Mouse (Mus musculus): ENCODE results near the gene Phkb. TPM values are rescaled to one million over a fixed set of nuclear protein-coding genes. Genes with fewer than 3 reads are reported as not detected.
"Not testable (repeated sequence)": the region's sequence is repeated elsewhere in the genome, so short reads cannot be mapped to it uniquely, and the experiment has no call there.

Phkb gene
- 39.0 and 51.9 TPM in 2 replicates for polyA plus RNA-seq (2014; fragmentation: Nextera tagmentation; extraction: Ambion mirVana)

DNA sequence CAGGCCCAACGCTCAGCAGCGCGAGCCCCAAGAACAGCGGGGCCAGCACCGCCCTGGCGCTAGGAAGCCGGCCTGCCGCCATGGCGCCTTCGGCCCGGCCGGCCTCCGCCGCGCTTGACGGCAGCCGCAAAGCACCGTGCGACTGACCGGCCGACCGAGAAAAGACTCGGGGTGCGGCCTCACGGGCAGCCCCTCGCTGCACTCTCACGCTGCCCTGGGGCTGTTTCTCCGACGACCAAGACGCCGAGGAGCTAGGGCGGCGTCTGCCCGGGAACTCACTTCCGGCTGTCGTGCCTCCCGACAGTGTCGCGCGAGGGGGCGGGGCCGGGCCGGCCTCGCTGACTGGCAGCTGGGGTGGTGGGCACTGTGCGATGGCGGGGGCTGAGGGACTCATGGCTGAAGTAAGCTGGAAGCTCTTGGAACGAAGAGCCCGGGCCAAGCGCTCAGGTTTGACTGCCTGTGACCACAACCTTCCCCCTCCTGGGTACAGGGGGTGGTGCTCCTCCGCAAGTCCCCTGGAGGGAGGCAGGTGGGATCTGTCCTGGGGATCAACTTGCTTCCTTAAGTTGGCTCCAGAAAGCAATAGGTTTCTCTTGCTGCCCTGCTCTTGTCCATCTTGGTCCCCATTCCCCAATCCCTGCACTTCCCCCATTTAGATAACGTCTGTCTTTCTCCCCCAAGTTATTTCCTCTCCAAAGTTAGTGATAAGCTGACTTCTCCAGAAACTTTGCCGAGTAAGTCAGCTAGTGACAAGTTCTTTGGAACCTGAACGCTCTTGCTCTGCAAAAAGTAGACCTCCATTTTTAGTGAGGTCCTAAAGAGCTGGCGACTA, at the start of gene Phkb, which contains the start of gene Itfg1:
Phkb (plus strand) TSS at position 303 of the 832 bp plus-strand sequence.
Itfg1 (minus strand) TSS at position 265 of the 832 bp plus-strand sequence.
- no peaks in the 10 kb centered on the region; the same call in 1 of the 2 replicates for H3K36me3 ChIP-seq (ENCODE audit: control insufficient read depth, insufficient read depth, low read length)
- H3K9ac ChIP-seq (ENCODE audit: low read length), result peak within 1 kb of the TSS; percentile 96
- H3K27me3 ChIP-seq (ENCODE audit: control insufficient read depth, insufficient read depth, low read length), result no peaks in the 10 kb centered on the region
- peak within 1 kb of the TSS; percentile 92 for H3K27ac ChIP-seq (ENCODE audit: low read depth, low read length)
- no peaks in the 10 kb centered on the region for H3K9me3 ChIP-seq (ENCODE audit: control insufficient read depth, low read length)
- peak within 1 kb of the TSS; percentile 84 for H3K4me3 ChIP-seq (ENCODE audit: low read depth, low read length)
- no peaks in the 10 kb centered on the region; the same call in 1 of the 2 replicates for H3K4me1 ChIP-seq (replicated peaks; ENCODE audit: control insufficient read depth, insufficient read depth, low read length)
- DNase-seq (ENCODE audit: low spot score), result peak; percentile 96
- ATAC-seq (replicated peaks; ENCODE audit: low FRiP score), result peak; percentile 99
- peak within 1 kb of the TSS; percentile 56 for H3K4me2 ChIP-seq (ENCODE audit: low read depth, low read length, severe bottlenecking)
- WGBS, result under 1% methylated on average over 54 of the region's 54 CpGs

- H3K4me3 ChIP-seq (ENCODE audit: low read depth, low read length); H3K4me2 ChIP-seq (ENCODE audit: low read depth, low read length, severe bottlenecking); H3K9ac ChIP-seq (ENCODE audit: low read length); ATAC-seq (replicated peaks; ENCODE audit: low FRiP score); DNase-seq (ENCODE audit: low spot score); H3K9me3 ChIP-seq (ENCODE audit: control insufficient read depth, low read length); H3K27ac ChIP-seq (ENCODE audit: low read depth, low read length); H3K4me1 ChIP-seq (replicated peaks; ENCODE audit: control insufficient read depth, insufficient read depth, low read length); H3K27me3 ChIP-seq (ENCODE audit: control insufficient read depth, insufficient read depth, low read length); H3K36me3 ChIP-seq (ENCODE audit: control insufficient read depth, insufficient read depth, low read length): not testable (repeated sequence)
- 94% methylated on average over 1 of the region's 1 CpGs for WGBS
Observed at GRCm38 (mm10) chr8:85796392-85796791, 44.4 kb upstream of the Phkb start.

DNA sequence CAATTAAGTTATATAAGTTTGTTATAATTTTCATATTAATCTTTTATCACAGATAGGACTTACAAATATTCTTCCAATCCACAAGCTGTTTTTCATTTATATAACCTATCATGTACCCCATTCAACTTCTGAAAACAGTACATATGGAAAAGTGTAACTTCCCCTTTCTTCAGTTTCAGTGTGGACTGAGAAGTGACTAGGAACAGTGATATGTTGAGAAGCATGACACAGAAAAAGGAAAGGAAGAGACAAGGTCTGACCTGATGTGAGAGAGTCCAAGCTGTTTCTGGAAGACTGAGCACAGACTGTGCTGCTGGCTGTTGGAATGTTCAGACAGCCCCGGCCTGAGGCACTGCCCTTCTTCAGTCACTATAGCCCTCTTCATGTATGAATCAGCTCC, 40.6 kb upstream of the Phkb start:
- H3K9ac ChIP-seq (ENCODE audit: low read length), result no peak overlapping the region
- WGBS, result 95% methylated on average over 1 of the region's 1 CpGs
- H3K4me3 ChIP-seq (ENCODE audit: low read depth, low read length), result no peak overlapping the region
- no peaks in the 10 kb centered on the region for H3K9me3 ChIP-seq (ENCODE audit: control insufficient read depth, low read length)
- no peak overlapping the region for H3K4me2 ChIP-seq (ENCODE audit: low read depth, low read length, severe bottlenecking)
- no peaks in the 10 kb centered on the region for H3K4me1 ChIP-seq (replicated peaks; ENCODE audit: control insufficient read depth, insufficient read depth, low read length)
- DNase-seq (ENCODE audit: low spot score) (no peak), ATAC-seq (replicated peaks; ENCODE audit: low FRiP score) (no peak)
- H3K36me3 ChIP-seq (ENCODE audit: control insufficient read depth, insufficient read depth, low read length), result no peaks in the 10 kb centered on the region; the same call in 1 of the 2 replicates
- no peaks in the 10 kb centered on the region for H3K27me3 ChIP-seq (ENCODE audit: control insufficient read depth, insufficient read depth, low read length)
- no peak overlapping the region for H3K27ac ChIP-seq (ENCODE audit: low read depth, low read length)

- no peak overlapping the region for H3K9ac ChIP-seq (ENCODE audit: low read length)
- no peak for ATAC-seq (replicated peaks; ENCODE audit: low FRiP score)
- WGBS, result 86% methylated on average over 1 of the region's 1 CpGs
- no peaks in the 10 kb centered on the region for H3K27me3 ChIP-seq (ENCODE audit: control insufficient read depth, insufficient read depth, low read length)
- H3K4me2 ChIP-seq (ENCODE audit: low read depth, low read length, severe bottlenecking), result no peak overlapping the region
- no peaks in the 10 kb centered on the region for H3K4me1 ChIP-seq (replicated peaks; ENCODE audit: control insufficient read depth, insufficient read depth, low read length)
- no peak overlapping the region for H3K4me3 ChIP-seq (ENCODE audit: low read depth, low read length)
- DNase-seq (ENCODE audit: low spot score), result no peak
- no peak overlapping the region for H3K27ac ChIP-seq (ENCODE audit: low read depth, low read length)
- no peaks in the 10 kb centered on the region for H3K9me3 ChIP-seq (ENCODE audit: control insufficient read depth, low read length)
- no peaks in the 10 kb centered on the region; the same call in 1 of the 2 replicates for H3K36me3 ChIP-seq (ENCODE audit: control insufficient read depth, insufficient read depth, low read length)
Observed at GRCm38 (mm10) chr8:85801408-85801807, 39.4 kb upstream of the Phkb start.

- Histone ChIP-seq H3K27ac (ENCODE audit: low read depth, low read length) (no peak overlapping the region), H3K27me3 (ENCODE audit: control insufficient read depth, insufficient read depth, low read length) (no peaks in the 10 kb centered on the region), H3K9me3 (ENCODE audit: control insufficient read depth, low read length) (no peaks in the 10 kb centered on the region), H3K4me1 (replicated peaks; ENCODE audit: control insufficient read depth, insufficient read depth, low read length) (no peaks in the 10 kb centered on the region), H3K36me3 (ENCODE audit: control insufficient read depth, insufficient read depth, low read length) (no peaks in the 10 kb centered on the region), H3K9ac (ENCODE audit: low read length) (no peak overlapping the region), H3K4me3 (ENCODE audit: low read depth, low read length) (no peak overlapping the region), H3K4me2 (ENCODE audit: low read depth, low read length, severe bottlenecking) (no peak overlapping the region)
- no peak for DNase-seq (ENCODE audit: low spot score)
- ATAC-seq (replicated peaks; ENCODE audit: low FRiP score), result no peak
Observed at GRCm38 (mm10) chr8:85813621-85814020, 27.1 kb upstream of the Phkb start.

DNA sequence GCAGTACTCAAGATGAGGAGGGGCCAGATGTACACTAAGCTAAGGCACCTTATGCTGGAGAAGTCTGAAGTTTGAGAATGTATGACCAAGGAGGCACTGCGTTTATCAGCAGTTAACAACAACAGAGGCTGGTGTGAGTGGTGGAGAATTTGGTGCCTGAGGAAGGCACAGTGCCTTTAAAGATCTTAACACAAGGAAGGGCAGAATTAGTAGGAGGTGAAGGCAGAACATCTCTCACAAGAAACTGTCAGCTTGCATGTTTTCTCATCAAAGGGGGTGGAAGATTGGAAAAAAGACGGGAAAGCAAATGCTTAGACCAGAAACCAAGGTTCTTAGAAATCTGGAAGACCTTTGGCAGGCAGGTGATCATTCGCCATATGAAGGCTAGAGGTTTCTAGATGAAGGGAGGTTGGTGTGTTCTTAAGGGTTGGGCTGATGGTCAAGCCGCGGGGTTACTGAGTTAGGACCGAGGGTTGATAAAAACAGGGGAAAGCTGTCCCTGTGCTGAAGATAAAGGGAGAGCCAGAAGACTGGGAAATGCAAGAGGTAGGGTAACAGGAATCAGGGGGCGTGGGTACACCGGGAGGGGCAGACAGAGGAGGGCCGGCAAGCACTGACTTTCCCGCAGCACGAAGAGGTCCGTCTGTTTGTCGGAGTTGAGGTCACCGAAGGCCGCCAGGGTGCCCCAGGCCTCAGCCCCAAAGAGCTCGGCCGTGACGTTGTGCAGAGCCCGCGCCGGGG, 673 bp upstream of the Phkb start:
- 1% methylated on average over 21 of the region's 21 CpGs for WGBS
- Histone ChIP-seq H3K4me1 (replicated peaks; ENCODE audit: control insufficient read depth, insufficient read depth, low read length) (no peaks in the 10 kb centered on the region; the same call in 1 of the 2 replicates), H3K4me3 (ENCODE audit: low read depth, low read length) (peak overlapping the region; percentile 84), H3K36me3 (ENCODE audit: control insufficient read depth, insufficient read depth, low read length) (no peaks in the 10 kb centered on the region; the same call in 1 of the 2 replicates), H3K4me2 (ENCODE audit: low read depth, low read length, severe bottlenecking) (peak overlapping the region; percentile 56), H3K9me3 (ENCODE audit: control insufficient read depth, low read length) (no peaks in the 10 kb centered on the region), H3K27me3 (ENCODE audit: control insufficient read depth, insufficient read depth, low read length) (no peaks in the 10 kb centered on the region), H3K27ac (ENCODE audit: low read depth, low read length) (peak overlapping the region; percentile 92), H3K9ac (ENCODE audit: low read length) (peak overlapping the region; percentile 96)
- ATAC-seq (replicated peaks; ENCODE audit: low FRiP score) (no peak), DNase-seq (ENCODE audit: low spot score) (no peak)

DNA sequence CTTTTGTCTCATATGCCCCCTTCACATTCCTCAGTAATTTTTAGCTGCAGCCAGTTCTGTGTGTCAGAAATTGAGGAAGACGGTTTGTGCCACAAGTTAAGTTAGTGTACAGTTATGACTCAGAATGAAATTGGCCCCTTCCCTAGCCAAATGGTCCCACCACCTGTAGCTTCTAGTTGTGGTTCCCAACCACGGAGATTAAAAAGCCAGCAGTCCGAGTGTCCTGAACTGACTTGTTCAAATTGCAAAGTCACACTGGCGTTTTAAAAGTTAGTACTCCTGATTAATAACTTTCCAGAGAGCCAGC, 683 bp downstream of the Phkb start:
- no peak overlapping the region for H3K27ac ChIP-seq (ENCODE audit: low read depth, low read length)
- H3K4me2 ChIP-seq (ENCODE audit: low read depth, low read length, severe bottlenecking), result peak overlapping the region; percentile 56
- H3K36me3 ChIP-seq (ENCODE audit: control insufficient read depth, insufficient read depth, low read length), result no peaks in the 10 kb centered on the region
- no peaks in the 10 kb centered on the region; the same call in 1 of the 2 replicates for H3K4me1 ChIP-seq (replicated peaks; ENCODE audit: control insufficient read depth, insufficient read depth, low read length)
- no peaks in the 10 kb centered on the region for H3K27me3 ChIP-seq (ENCODE audit: control insufficient read depth, insufficient read depth, low read length)
- no peak for ATAC-seq (replicated peaks; ENCODE audit: low FRiP score)
- no peak for DNase-seq (ENCODE audit: low spot score)
- no peaks in the 10 kb centered on the region for H3K9me3 ChIP-seq (ENCODE audit: control insufficient read depth, low read length)
- peak overlapping the region; percentile 84 for H3K4me3 ChIP-seq (ENCODE audit: low read depth, low read length)
- H3K9ac ChIP-seq (ENCODE audit: low read length), result peak overlapping the region; percentile 96
- 15% methylated on average over 4 of the region's 4 CpGs for WGBS

DNA sequence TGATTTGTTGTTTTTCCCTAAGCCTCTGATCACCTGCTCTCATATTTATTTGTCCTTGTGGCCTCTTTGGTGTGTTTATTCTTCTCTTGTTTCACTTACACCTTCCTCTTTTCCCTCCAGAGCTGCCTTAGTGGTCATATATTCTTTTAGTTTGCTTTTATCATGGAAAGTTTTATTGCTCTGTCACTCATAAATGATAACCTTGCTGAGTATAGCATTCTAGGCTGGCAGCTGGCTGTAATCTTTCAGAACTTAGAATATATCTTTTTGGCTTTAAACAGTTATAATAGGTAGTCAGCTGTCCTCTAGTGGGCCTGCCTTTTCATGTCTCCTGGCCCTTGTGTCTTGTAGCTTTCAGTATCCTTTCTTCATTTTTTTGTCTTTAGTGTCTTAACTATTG, 5.1 kb downstream of the Phkb start:
- DNase-seq (ENCODE audit: low spot score), result no peak
- Histone ChIP-seq H3K4me1 (replicated peaks; ENCODE audit: control insufficient read depth, insufficient read depth, low read length) (no peaks in the 10 kb centered on the region), H3K27ac (ENCODE audit: low read depth, low read length) (no peak overlapping the region), H3K4me2 (ENCODE audit: low read depth, low read length, severe bottlenecking) (no peak overlapping the region), H3K36me3 (ENCODE audit: control insufficient read depth, insufficient read depth, low read length) (no peaks in the 10 kb centered on the region), H3K9ac (ENCODE audit: low read length) (no peak overlapping the region), H3K27me3 (ENCODE audit: control insufficient read depth, insufficient read depth, low read length) (no peaks in the 10 kb centered on the region), H3K4me3 (ENCODE audit: low read depth, low read length) (no peak overlapping the region), H3K9me3 (ENCODE audit: control insufficient read depth, low read length) (no peaks in the 10 kb centered on the region)
- no peak for ATAC-seq (replicated peaks; ENCODE audit: low FRiP score)

Data from forebrain, embryonic 11.5 days (tissue).